Comparison of ENCODE assay signal across 8 mouse cellular contexts in the genomic region with DNA sequence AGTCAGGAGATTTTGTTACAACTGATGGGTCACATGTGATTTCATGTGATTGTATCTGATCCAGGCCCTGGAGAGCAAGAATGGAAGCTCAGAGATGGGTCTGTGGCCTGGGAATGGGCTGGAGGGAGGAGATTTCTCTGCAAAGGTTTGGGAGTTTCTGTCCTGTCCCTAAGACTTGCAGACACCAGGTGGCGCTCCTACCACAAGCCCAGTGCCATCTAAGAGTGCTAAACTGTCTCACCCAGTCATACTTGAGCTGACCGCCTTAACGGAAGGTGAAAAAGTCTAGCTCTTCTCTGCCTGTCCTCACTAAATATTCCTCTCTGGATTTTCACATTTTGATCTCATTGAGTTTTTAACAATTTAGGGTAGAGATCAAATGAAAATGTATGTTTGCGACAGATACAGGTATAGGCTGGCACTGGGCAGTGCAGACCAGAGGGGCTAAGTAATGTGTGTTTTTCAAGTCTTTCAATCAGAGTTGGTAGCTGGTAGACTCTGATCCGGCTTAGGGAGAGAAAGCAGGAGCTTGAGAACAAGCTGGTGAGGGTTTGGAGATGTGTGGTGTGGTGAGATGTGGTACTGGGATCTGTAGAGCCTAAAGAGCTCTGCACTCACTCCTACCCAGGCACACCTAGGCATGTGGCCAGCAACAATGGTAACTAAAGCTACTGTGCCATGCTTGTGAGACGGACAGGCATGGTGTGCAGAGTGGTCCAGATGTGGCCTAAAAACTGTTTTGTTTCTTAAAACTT. TPM values are rescaled to one million over a fixed set of nuclear protein-coding genes. Genes with fewer than 3 reads are reported as not detected.
A peak's percentile ranks its signal among the peaks of the same experiment; 100 is the strongest.
DNase-seq lines count a peak whose midpoint lies in the region; ATAC-seq and TF ChIP-seq lines count a peak whose summit lies in the region.

No protein-coding gene starts in this region.

- H3K27ac ChIP-seq in lung, postnatal 0 days (ENCODE audit: low read length), result no peak overlapping the region

- no peak overlapping the region for H3K9ac ChIP-seq in lung, postnatal 0 days (replicated peaks; ENCODE audit: low read depth)

- no peak overlapping the region for H3K4me3 ChIP-seq in G1E (ENCODE audit: low read depth, low read length)
- H3K4me3 ChIP-seq in lung, postnatal 0 days (ENCODE audit: low read depth, low read length), result no peak overlapping the region

- no peak for TF ChIP-seq EP300 in lung, postnatal 0 days (IDR thresholded peaks at IDR 0.05)

- H3K27me3 ChIP-seq in G1E (ENCODE audit: insufficient read depth, low read length), result peaks cover 42% of the 10 kb centered on the region; the same call in 1 of the 2 replicates
- H3K27me3 ChIP-seq in lung, postnatal 0 days (replicated peaks; ENCODE audit: insufficient read depth, low read length), result no peaks in the 10 kb centered on the region

- WGBS in lung, postnatal 0 days, result 31% methylated on average over 6 of the region's 6 CpGs

- no peaks in the 10 kb centered on the region for H3K36me3 ChIP-seq in G1E (replicated peaks)
- H3K36me3 ChIP-seq in lung, postnatal 0 days (ENCODE audit: insufficient read depth, low read length), result 0 out of 2 replicates have a peak, but pooled peaks cover 2% of the 10 kb centered on the region

- peaks cover 6% of the 10 kb centered on the region for H3K9me3 ChIP-seq in G1E (replicated peaks)
- H3K9me3 ChIP-seq in lung, postnatal 0 days (ENCODE audit: low read length), result no peaks in the 10 kb centered on the region

- peak; percentile 86 for DNase-seq in A20 (ENCODE audit: low read depth, low spot score)
- DNase-seq in G1E (ENCODE audit: low spot score), result peak; percentile 52
- peak; percentile 93 for DNase-seq in cerebellum, adult 9-10 months
- DNase-seq in gastrocnemius, postnatal 25 days, result peak; percentile 69
- DNase-seq in kidney, postnatal 4 days, result peak; percentile 94 to 95
- DNase-seq in lung, postnatal 0 days (ENCODE audit: low spot score), result peak; percentile 92
- DNase-seq in right cerebral cortex, postnatal 25 days, result peak; percentile 82
- peak; percentile 90 for DNase-seq in urinary bladder, postnatal 14 days (ENCODE audit: low spot score)

- TF ChIP-seq CTCF in G1E (IDR thresholded peaks at IDR 0.05; ENCODE audit: low read depth, low read length), result peak; percentile 69
- peak; percentile 93 for TF ChIP-seq CTCF in lung, postnatal 0 days (IDR thresholded peaks at IDR 0.05)

- H3K4me2 ChIP-seq in lung, postnatal 0 days (replicated peaks; ENCODE audit: low read depth, low read length), result no peak overlapping the region

- H3K4me1 ChIP-seq in G1E (ENCODE audit: insufficient read depth, low read depth, low read length), result peaks cover 3% of the 10 kb centered on the region; the same call in 1 of the 2 replicates
- no peaks in the 10 kb centered on the region; the same call in 1 of the 2 replicates for H3K4me1 ChIP-seq in lung, postnatal 0 days (ENCODE audit: insufficient read depth, low read depth, low read length)

- no peak for ATAC-seq in G1E (ENCODE audit: extremely low read depth, insufficient number of reproducible peaks, low FRiP score, poor library complexity, severe bottlenecking)
- peak; percentile 47; the same call in 1 of the 2 replicates for ATAC-seq in lung, postnatal 0 days

RNA-seq across cellular contexts. Expression of a gene that starts 4.1 kb away (rescaled TPM):
- total RNA-seq in G1E (2014; fragmentation: Nextera tagmentation) (not detected in 2 replicates), G1E (2017) (not detected in 2 replicates)
- 0.01 TPM in 1 of 2 replicates, not detected in the other for polyA plus RNA-seq in G1E (2012)
- 1 to 10 TPM; 8.8 to 9.8 TPM for total RNA-seq in gastrocnemius, postnatal 25 days (2021)
- 6.2 and 8.4 TPM in 2 replicates for polyA plus RNA-seq in lung, postnatal 0 days (2015; fragmentation: Nextera tagmentation; extraction: Ambion mirVana)

RNA-seq across cellular contexts. Expression of a gene that starts 25.1 kb away (rescaled TPM):
- 155 and 159 TPM in 2 replicates for total RNA-seq in G1E (2014; fragmentation: Nextera tagmentation)
- 19.1 and 21.1 TPM in 2 replicates for total RNA-seq in G1E (2017)
- polyA plus RNA-seq in G1E (2012), result 72.5 and 110 TPM in 2 replicates
- 10 to 100 TPM; 62.2 to 63.6 TPM for total RNA-seq in gastrocnemius, postnatal 25 days (2021)
- polyA plus RNA-seq in lung, postnatal 0 days (2015; fragmentation: Nextera tagmentation; extraction: Ambion mirVana), result 120 and 121 TPM in 2 replicates

Comparison
In these comparisons a context has a peak if more than half of its experiments do, and no peak if none do; other contexts are left out.
1. RNA of a gene that starts 4.1 kb away (total RNA-seq): 8.8 to 9.8 TPM in gastrocnemius, postnatal 25 days; not detected in G1E; every median in the first group is over 4 times any median in the second.
2. Peak in every context shown above with its lines, with median percentiles within 50 percentile points of each other: DNase-seq.